Mouse (Mus musculus) frontal cortex, postnatal 36 days (tissue): ENCODE measurements around the gene Zcchc14.

Source experiments
- DNase-seq, 2 experiments: peaks; one replicate each; pipeline ENCODE4 v3.0.0; 2022; ENCODE audit warnings: low spot score in 2 of 2

Gene Zcchc14

DNA sequence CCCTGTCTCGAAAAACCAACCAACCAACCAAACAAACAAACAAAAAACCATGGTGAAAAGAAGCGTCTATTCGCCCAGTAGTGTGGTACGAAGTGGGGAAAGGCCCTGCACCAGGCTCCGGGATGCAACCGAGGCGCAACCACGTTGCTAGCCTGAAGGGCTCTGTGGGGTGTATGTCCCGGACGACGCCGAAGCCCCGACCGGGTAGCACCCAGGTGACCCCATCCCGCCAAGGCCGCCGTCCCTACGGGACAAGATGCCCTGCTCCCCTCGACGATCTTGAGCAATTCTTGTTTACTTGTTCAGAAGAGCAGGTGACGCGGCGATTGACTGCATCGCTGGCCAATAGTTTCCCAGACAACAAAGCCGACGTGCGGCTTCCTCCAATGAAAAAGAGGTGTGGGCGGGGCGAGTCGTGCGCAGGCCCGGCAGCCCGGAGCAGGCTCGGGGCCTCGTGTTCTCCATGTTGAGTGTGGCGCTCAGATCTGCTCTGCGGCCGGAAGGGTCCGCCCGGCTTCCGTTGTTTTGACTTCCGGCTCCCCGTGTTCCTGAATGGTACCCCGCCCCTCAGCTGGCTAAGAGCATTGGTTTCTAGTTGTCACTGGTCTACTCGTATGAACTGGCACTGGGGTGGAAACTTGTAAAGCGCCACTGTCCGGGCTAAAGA, 67.4 kb downstream of the Zcchc14 start:
- peak; percentile 99 to 100 for DNase-seq

GRCm38 (mm10) chr8:121584730-121585129, 68.0 kb downstream of the Zcchc14 start:
- DNase-seq = no peak

GRCm38 (mm10) chr8:121583653-121584052, 69.0 kb downstream of the Zcchc14 start:
- no peak for DNase-seq

GRCm38 (mm10) chr8:121580465-121580864, 72.2 kb downstream of the Zcchc14 start:
- DNase-seq = no peak

- DNase-seq = peak; percentile 95 to 97
Measured at GRCm38 (mm10) chr8:121578676-121579451, 73.8 kb downstream of the Zcchc14 start, which contains the start of gene Fbxo31. Fbxo31 (minus strand) TSS chr8:121578806.

DNA sequence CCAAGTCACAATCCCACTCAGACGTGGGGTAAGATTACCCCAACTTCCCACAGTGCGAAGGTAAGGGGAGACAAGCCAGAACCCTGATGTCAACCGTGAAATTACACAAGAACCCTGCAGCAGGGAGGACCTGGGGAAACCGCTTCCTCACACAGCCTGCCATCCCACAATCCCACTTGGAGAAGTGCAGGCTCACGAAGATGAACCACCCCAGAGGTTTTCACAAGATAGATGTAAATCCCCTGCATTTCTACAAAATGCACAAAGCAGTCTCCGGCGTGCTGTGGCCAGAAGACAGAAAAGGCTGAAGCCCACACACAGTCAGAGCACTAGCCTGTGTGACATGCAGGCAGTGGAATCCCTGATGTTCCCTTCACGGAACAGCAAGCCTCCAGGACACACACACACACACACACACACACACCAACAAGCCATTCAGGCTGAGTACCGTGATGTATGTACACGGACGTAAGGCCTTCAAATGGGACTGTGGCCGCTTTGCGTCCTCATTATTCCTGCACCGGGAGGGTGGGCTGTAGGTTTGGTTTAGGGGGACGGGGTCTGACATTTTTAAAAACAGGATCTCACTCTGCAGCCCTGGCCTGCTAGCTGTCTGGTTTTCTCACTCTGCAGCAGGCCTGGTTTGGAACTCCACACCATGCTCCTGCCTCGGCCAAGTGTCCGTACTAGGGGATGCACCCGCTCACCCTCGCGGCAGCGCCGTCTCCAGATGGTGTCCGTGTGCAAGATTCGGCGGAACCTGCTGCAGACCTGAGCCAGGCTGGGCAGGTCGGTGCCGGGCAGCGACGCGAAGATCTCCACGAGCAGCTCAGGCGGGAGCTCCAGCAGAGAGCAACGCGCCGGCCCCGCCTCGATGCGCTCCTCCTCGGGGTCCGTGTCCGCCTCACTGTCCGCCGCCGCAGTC, 74.7 kb downstream of the Zcchc14 start:
- DNase-seq = no peak

DNA sequence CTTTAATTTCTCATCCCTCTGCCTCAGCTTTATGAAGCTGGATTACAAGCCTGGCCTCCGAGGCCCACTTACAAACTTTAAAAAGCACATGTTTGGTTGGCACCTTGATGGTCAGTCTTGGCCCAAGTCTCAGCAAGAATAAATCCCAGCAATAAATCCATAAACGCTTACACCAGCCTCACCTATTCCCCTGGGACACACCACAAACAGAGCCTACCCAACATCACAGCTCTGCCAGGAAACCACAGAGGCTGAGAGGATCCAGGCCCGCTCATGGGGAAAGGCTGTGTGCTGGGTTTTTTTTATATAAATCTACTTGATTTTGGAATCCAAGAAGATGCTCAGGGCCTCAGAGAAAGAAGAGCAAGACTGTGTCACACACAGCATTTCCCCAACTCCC, 77.0 kb downstream of the Zcchc14 start:
- no peak for DNase-seq

- DNase-seq = no peak
Measured at GRCm38 (mm10) chr8:121573275-121573674, 79.4 kb downstream of the Zcchc14 start.

- no peak for DNase-seq
Measured at GRCm38 (mm10) chr8:121572121-121572520, 80.6 kb downstream of the Zcchc14 start.

- DNase-seq = no peak
Measured at GRCm38 (mm10) chr8:121570801-121571200, 81.9 kb downstream of the Zcchc14 start.

DNA sequence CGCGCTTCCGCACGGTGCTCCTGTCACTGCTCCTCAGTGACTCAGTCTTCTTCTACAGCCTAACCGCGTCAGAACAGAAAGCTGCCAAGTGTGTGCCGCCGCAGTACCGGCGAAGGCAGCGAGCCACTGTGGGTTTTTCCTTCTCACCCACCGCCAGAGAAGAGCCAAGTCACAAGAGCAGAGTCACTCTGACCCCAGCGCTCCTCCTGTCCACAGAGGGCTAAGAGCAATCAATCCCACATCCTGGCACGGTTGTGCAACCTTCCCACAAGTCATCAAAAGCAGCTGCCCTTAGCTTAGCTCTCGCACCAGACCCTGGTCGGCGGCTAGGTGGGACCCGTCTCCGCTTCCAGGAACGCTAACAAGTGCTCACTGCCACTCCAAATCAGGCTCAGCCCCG, 82.4 kb downstream of the Zcchc14 start:
- DNase-seq = no peak

DNA sequence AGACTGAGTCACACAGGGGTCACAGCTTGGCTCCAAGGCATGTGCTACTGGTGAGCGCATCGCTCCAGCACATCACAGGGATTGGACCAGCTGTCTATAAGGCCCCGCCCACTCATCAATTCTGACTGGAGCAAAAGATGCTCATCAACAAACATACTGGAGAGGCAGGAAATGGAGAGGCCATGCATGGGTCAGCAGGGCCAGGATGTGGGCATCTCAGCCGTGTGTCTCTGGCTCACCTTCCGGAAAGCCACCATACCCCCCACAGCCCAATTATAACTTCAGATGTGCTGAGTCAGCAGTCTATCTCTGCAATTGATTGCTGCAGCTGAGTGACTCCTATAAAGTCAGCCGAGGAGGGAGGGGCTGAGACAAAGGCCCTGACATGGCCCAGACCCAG, 84.4 kb downstream of the Zcchc14 start:
- DNase-seq = no peak

DNA sequence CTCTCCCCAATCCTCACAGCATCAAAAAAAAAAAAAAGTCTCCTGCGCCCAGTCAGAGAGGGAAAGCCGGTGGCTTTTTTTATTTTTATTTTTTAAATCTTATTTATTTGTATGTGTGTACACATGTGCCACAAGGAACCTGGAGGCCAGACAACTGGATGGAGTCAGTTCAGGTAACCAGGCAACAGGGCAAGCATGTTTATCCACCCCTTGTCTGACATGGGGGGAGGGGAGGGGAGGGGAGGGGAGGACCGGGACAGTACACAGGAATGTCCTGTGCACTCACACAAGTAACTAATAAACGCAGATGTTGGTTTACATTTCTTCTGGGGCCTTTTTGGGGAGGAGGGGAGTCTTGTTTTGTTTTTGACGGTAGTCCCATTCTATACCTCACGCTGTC, 89.0 kb downstream of the Zcchc14 start:
- DNase-seq = no peak

DNA sequence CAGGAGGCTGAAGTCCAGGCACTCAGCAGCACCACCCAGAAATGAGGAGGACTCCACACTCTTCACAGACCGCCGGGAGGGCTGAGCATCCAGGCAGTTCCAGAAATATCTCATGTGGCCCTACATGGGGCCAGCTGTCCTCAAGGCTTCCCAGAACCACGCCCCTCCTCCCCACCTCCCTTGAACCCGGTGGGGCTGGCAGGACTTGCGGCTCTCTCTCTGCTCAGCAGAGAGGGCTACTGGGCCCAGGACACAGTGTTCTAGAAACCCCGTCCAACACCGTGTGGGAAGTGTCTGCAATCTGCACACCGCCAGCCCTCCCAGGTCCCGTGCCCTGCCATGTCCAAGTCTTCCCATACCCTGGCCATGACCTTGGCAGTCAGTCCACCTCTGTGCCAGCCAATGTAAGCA, 89.8 kb downstream of the Zcchc14 start:
- DNase-seq = no peak

DNA sequence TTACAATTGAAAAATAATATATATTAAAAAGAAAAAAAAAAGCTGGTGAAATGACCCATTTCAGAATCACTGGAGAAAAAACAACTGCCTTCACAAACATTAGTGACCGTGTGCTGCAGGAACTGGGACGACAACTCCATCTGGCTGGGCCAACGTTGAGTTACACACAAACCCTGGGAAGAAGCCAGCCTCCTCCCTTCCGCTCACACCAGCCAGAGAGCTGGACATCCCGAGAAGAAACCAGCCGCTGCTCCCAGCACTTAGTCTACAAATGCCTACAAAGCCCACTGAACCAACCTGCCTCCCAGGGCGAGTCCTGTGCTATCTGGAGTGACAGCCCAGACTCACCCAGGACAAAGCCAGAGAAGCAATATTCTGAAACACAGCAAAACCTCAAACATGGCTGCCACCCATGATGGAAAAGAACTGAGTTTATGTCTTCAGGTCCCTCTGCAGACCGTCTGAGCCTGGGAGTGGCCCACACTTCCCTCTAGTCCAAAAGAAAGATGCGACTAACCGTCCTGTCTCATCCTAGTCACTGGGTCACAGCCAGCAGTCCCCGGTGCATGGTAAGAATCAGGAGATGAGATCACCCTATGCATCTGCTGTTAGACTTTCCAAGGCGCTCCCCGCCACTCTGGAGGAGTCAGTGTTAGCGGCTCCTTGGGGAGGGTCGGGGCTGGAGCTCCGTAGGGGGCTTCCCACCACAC, 90.9 kb downstream of the Zcchc14 start:
- DNase-seq = no peak

GRCm38 (mm10) chr8:121560432-121561100, 92.1 kb downstream of the Zcchc14 start:
- no peak for DNase-seq

GRCm38 (mm10) chr8:121559801-121560200, 92.9 kb downstream of the Zcchc14 start:
- no peak for DNase-seq

DNA sequence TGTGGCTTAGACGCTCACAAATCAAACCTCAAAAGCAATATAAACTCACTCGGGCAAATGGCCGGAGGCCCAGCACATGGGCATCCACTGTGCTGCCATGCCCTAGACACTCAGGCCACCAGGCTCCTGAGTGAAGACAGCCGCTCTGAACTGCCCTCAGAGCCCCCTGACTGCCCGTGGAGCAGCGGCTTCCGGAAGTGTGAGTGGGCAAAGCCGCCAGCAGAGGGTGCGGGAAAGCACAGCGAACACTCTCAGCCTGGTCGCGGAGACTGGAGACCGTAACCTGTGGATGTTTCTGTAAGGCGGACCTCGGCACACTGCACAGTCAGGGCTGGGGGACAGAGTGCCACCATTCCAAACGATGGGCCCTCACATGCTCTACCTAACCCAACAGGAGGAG, 94.2 kb downstream of the Zcchc14 start:
- DNase-seq = no peak

DNA sequence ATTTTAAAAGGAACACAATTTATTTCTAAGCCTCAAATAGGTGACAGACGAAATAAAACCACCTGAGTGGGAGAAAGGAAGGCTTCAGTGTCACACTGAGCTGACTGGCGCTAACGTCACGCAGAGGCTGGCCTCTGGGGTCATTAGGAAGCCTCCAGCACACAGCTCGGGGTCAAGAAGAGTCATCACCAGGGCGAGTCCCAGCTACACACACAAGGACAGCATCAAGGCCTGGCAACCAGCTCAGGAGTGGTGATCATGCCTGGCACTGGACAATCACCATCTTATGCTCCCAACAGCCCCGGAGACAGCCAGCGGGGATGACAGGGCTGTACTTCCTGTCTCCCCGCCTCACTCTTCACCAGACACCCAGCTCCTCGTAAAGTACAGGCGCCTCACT, 95.0 kb downstream of the Zcchc14 start:
- DNase-seq = no peak

DNA sequence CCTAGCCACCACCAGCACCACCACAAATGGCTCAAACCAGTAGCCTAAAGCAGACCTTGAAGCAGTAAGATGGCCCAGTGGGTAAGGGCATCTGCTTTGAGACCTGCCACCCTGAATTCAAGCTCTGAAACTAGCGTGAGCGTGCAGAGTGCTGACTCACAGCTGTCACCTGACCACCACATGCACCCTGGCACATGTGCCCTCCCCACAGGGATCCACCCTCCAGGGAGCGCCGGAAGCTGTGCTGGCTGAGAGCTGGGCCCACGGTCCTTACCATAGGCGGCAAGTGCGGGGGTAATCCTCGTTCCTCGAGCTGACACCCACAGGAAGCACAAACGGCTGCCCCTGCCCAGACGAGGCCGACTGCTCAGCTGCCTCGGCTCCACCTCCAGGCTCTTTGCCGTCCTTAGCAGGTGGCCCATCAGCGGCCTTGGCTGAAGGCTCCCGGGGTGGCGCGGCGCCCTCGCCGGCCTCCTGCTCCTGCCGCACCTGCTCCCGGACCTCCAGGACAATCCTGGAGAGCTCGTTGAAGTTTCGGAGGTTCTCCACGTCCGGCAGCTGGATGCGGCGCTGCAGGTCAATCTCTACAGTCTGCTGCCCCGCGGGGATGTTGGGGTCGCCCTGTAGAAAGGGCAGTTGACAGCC, 98.7 kb downstream of the Zcchc14 start:
- no peak for DNase-seq

GRCm38 (mm10) chr8:121552506-121552905, 100.2 kb downstream of the Zcchc14 start:
- DNase-seq = no peak
